Mouse (Mus musculus) kidney, adult 18-20 months (tissue): Measurements from ENCODE around the gene Aadat.
"Not testable (repeated sequence)": the region's sequence is repeated elsewhere in the genome, so short reads cannot be mapped to it uniquely, and the experiment has no call there.

Source experiments
- DNase-seq: peaks from one replicate; pipeline ENCODE4 v3.0.0; 2021

The Aadat gene

DNA sequence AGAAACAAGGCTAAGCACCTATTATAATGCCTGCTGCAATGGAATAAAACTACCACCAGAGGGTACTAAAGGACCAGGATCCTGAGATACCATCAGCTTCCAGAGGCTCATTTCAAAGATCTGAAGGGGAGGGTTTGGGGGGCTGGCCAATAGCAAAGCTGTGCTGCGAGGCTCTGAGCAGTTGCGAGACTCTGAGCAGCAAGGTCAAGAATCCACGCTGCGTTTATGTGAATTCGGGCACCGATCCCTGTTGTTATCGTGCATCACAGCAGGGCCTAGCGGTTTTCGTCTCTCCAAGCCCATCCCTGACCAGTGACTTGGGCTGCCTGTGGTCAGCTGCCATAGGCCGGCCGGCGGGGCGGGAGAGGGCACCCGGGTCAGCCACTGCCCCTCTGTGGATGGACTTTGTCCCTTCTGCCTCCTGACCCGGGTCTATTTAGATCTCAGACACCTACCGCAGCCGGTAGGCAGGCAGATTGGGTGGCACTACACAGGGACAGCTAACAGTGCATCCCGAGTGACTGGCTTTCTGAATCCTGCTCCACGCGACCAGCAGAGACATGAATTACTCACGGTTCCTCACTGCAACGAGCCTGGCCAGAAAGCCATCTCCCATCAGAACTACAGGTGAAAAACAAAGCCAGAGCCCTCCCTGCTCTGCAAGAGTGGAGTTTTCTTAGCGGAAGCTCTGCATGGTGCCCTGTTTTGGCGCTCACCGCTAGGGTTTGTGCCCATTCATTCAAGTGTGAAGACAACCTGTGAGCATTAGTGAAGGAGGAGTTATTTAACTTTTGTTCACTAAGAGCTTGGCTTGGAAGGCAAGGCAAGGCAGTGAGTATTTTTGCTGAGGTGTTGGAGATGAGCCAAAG is at the start of gene Aadat:
TSS of gene Aadat (plus strand) at position 280 of the 869 bp plus-strand sequence.
- DNase-seq = peak; percentile 84

DNA sequence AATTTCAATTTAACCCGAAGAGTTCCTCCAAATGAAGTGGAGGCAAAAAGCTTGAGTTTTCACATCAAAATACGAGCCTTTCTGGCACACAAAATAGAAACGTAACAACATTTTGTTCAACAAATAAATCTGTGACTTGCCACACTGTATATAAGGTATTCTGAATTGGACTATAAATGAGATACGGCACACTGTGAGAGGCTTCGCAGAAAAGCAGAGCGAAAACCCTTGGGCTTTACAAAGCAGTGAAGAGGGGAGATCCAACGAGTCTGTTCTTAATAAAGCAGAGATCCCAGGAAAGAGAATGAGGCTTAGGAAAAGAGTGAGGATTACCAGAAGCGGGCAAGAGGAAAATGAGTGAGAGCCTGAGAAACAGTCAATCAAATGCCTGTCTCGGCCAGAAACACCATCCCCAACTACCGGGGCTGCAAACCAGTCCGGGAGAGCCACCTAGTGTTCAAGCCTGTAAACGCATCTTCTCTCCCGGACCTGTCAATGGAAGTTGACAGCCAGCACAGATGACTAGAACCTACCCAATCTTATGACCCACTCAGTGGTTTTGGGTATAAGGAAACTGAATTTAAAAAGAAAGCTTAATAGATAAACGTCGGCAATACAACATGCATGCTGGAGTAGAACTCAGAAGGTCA is 38.9 kb upstream of the Aadat start:
- peak; percentile 75 for DNase-seq

DNA sequence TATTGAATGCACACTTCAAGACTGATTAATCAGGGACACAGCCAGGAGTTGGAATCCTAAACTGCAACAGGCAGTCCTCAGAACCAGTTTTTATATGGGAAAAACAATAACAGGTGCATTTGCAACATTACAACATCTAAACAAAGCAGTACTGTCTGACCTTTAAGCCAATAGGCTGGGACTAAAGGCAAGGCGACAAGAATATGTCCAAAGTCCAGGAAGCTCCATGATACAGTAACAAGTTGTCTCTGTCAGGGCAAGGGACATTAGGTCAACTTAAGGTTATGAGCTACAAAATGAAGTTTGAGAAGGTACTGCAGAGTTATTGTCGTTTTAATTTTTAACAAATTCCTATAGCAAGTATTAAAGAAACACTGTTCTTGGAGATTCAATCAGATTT is 15.6 kb upstream of the Aadat start:
- DNase-seq = no peak

DNA sequence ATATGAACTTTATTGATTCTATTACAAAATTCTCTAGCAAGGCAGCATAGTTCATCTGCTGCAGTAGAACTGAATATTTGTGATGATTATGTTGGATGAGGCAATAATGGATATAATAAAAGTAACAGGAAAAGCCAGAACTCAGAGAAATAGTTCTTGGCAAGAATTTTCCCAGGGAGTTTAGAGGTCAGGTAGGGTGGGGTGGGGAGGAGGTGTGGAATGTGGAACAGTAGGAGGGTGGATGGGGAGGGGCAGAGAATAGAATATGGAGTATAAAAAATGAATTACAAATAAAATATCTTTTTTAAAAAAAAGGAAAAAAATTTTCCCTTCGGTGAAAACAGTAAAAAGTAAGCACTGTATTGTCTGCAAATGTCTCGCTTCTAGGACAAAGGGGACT is 13.9 kb upstream of the Aadat start:
- no peak for DNase-seq

DNA sequence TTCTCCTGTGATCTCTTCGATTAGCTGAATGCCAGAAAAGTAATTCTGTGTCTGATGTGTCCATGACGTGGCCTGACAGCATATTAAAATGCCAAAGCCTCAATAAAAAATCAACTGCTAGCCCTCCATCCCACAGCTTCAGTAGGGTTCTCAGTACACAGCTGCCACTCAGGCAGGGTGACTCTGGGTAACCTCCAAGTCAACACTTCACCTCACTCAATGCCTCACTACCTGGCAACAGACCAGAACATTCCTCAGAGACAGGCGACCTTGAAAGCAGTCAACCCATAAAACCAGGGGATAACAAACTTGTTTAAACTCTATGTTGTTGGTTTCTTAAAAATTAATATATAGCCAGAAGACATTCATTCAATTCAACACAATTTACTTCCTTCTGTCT is 13.3 kb upstream of the Aadat start:
- DNase-seq = peak; percentile 61

DNA sequence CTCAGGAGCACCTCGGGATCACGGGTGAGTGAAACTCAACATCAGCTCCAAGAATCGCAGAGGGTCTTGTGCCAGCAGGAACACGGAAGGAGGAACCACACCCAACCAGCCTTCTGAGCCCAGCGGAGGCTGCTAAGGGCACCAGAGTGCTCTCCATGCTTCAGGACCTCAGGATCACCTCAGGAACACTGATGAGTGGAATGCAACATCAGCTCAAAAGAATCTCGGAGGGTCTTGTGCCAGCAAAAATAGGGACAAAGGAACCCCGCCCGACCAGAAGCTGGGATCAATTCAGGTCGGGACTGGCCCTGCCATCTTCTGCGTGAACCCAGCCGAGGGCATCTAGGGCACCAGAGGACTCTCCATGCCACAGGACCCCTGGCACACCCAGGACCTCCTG is 11.1 kb upstream of the Aadat start:
- peak; percentile 44 for DNase-seq

DNA sequence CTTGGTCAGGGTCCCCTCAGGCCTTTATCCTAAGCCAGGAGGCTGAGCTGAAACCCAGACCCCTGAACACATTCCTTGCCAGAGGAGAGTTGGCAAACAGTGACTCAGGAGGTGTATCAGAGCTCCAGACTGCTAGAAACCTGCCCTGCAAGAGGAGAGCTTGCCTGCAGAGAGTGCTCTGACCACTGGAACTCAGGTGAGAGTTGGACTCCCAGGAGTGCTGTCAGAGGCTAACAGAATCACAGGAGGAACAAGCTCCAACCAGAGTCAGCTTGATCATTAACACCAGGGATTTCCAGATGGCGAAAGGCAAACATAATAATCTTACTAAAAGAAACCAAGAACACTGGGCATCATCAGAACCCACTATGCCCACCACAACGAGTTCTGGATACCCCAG is 10.7 kb upstream of the Aadat start:
- peak; percentile 59 for DNase-seq

DNA sequence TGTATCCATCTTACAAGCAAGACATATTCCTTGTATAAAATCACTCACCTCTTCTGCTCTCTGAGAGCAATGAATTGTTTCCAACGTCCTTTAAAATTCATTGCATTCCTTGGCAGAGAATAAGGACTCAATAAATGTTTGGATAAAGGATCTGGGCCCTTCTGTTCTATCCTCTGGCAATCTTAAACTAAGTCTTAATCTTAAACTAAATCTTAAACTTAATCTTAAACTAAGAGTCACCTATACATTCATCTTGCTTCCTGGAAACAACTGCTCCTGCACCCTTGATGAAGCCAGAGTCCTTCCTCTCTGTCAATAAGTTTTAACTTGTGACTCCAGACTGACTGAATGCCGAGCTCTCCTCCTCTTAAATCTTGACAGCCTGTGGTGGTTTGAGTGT is 2.6 kb upstream of the Aadat start, which contains the start of gene Gm10283:
TSS of gene Gm10283 (minus strand) at position 101 of the 400 bp plus-strand sequence.
- no peak for DNase-seq

DNA sequence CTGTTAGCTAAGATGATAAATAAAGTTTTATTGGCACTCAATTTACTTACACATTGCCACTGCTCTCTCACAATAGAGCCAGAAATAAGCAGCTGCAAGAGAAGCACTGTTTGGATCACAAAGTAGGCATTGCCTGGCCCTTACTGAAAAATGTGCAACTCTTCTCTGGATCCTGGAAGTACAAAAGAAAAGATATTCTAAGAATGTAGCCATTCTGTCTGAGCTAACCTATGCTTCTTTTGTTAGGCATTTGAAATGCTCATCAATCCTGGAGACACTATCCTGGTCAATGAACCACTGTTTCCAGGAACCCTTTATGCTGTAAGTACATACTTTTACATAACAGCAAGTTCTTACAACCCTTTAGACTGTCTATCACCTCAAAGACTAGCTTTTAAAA is 12.6 kb downstream of the Aadat start:
- no peak for DNase-seq

DNA sequence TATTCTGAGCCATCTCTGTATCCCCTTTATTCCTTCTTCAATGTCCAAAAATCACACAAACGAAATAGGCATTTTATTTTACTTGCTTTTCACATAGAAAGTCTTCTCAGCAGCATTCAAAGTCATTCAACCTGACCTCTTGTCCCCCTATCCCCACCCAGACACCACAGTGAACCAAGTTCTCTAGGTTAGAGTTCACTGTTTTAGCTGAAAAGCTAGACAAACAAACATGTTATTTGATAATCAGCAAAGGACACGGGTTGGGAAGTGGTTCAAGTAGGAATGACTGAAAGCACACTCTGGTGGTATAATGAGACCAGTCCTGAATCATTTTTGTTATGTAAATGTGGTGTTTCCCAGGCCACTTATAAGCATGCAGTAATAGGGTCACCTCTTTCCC is 29.2 kb downstream of the Aadat start:
- DNase-seq = no peak

DNA sequence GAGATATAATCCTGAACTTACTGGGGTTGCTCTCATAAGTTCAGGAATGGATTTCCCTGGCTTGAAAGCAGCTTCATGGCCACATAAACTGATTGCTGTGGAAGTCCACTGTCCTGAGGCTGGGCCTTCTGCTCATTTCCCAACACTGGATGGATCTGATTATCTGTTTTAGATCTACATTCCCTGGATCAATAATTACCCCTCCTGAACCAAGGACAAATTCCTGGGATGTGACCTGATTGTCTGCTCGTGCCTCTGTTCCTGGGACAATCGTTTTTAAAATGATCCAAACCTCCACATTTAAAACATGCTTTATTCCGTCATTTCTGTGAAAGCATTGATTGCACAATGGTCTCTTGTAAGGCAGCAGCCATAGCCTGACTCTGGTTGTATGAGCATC is 61.1 kb downstream of the Aadat start:
- no peak for DNase-seq

DNA sequence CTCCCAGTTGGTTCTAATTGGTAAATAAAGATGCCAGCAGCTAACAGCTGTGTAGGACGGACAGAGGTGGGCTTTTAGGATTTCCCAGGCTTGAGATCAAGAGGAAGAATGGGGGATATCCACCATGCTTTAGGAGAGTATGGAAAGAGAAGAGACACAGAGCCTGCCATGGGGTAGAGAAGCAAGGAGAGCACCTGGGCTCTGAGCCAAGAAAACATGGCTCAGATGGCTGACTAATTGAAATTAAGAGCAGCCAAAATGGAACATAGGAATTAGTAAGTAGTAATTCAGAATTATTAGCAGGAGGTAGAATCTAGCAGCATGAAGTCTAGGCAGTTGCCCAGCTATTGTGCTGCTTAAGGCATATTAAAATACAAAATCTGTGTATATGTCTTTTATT is 71.5 kb downstream of the Aadat start:
- peak; percentile 8 for DNase-seq

DNA sequence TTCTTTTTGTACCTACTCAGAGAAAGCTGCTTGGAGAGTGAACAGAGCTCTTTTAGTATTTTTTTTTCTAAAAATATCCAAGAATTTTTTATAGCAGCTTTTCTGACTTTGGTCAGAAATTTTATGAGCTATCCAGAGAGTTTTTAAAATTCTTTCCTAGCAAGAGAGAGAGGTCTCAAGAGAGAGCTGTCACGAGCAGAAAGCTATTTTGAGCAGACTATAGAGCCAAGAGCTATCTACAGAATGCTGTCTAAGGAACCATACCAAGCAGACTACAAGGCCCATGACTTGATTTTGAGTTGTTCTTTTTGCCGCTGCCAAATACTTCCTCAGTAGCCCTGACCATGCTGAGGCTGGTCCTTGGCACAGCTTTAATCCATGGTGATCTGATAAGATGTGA is 77.6 kb downstream of the Aadat start:
- no peak for DNase-seq

DNA sequence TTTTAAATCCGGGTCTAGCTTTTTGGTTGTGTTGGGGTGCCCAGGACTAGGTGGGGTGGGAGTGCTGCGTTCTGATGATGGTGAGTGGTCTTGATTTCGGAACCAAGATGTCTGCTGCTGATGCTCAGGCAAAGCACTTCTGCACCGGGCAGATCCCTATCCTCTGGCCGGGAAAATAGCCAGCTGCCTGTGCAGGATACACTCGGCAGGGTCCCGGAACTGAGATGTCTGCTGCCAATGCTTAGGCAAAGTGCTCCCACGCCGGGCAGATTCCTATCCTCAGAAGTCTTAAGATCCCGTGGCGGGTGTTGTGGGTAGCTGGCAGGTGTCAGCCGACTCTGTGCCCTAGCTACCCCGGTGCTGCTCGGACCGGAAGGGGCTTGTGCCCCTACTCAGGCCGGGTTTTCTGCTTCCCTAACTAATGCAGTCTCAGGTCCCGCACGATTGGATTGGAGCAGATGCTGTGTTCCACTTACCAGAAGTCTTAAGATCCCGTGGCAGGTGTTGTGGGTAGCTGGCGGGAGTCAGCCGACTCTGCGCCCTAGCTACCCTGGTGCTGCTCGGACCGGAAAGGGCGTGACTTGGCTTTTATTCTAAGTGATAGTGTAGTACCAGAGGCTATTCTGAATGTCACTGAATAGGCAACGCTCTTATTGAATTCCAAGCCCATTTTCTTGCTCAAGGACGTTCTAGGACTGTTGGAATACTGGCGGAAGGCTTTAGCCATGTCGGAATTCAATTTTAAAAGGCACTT is 85.8 kb downstream of the Aadat start:
- not testable (repeated sequence) for DNase-seq

DNA sequence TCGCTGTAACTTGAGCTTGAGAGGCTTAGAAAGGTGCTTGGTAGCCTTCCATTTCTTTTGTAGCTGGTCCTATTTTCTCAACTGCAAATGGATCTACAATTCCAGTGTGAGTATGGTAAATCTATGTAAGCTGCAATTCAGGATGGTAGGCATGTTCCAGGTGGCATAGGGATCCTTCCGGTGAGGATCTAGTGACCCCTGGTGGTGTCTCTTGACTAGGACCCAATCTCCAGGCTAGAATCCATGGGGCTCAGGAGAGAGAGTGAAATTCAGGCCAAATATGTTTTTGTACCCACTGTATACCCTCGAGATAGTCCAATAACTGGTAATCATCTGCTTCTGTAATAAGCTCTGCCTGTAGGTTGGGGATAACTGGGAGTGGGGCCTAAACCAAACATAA is 89.0 kb downstream of the Aadat start:
- DNase-seq = peak; percentile 72
